Mouse (Mus musculus): Measurements from ENCODE around the gene Krtap16-1. TPM values are rescaled to one million over a fixed set of nuclear protein-coding genes. Genes with fewer than 3 reads are reported as not detected.

Krtap16-1 gene
- total and polyA plus RNA-seq, 3 experiments: not detected

GRCm38 (mm10) chr11:99948175-99948574 is 38.2 kb downstream of the Krtap16-1 start, which contains the start of gene Krtap9-5:
Krtap9-5 (plus strand) TSS chr11:99948475.
- in situ Hi-C loops (cut with MboI; ENCODE audit: low pct_ligation_motif_present, low pct_unique_long_range_greater_than_20kb, low sequenced_read_pairs): no loop called here
- DNase-seq (ENCODE audit: extremely low read depth): no peak

GRCm38 (mm10) chr11:99937751-99938264 is 48.6 kb downstream of the Krtap16-1 start:
- Histone ChIP-seq H3K4me3 (replicated peaks in 1 of 3; ENCODE audit: low read depth in 2 of 3, low read length in 2 of 3, poor library complexity in 1 of 3) (no peak overlapping the region), H3K27ac (ENCODE audit: insufficient read depth, low read depth) (no peak overlapping the region), H3K27me3 (replicated peaks) (peaks cover 54% of the 10 kb centered on the region), H3K9ac (ENCODE audit: insufficient read depth, low read depth) (no peak overlapping the region), H3K4me1 (ENCODE audit: control insufficient read depth in 1 of 2, insufficient read depth in 2 of 2) (no peaks in the 10 kb centered on the region), H3K9me3 (replicated peaks; ENCODE audit: low read length) (peaks cover 8% of the 10 kb centered on the region), H3K36me3 (replicated peaks in 1 of 2; ENCODE audit: control insufficient read depth in 1 of 2, insufficient read depth in 1 of 2, low read length in 1 of 2) (no peaks in the 10 kb centered on the region), H3K79me2 (replicated peaks; ENCODE audit: control insufficient read depth, extremely low read depth, insufficient read depth, poor library complexity, severe bottlenecking) (no peaks in the 10 kb centered on the region), H3K4me2 (ENCODE audit: insufficient read depth, low read depth, poor library complexity, severe bottlenecking) (no peak overlapping the region)
- in situ Hi-C loops (cut with MboI; ENCODE audit: low pct_ligation_motif_present, low pct_unique_long_range_greater_than_20kb, low sequenced_read_pairs): no loop called here
- no peak for DNase-seq (ENCODE audit: extremely low read depth)
- dilution Hi-C loops (cut with MboI; ENCODE audit: extremely low pct_ligation_motif_present, extremely low pct_unique_long_range_greater_than_20kb, low sequenced_read_pairs): no loop called here
- TF ChIP-seq MEF2A (IDR thresholded peaks at IDR 0.05; ENCODE audit: borderline replicate concordance, low read depth, low read length): no peak
- TF ChIP-seq SMC3 (IDR thresholded peaks at IDR 0.05; ENCODE audit: low read depth, low read length): no peak
- no peak for TF ChIP-seq IRF4 (IDR thresholded peaks at IDR 0.05; ENCODE audit: low read depth, low read length)
- TF ChIP-seq PAX5 (IDR thresholded peaks at IDR 0.05; ENCODE audit: low read length): no peak
- no peak for TF ChIP-seq MXI1 (IDR thresholded peaks at IDR 0.05; ENCODE audit: low read depth, low read length)

More at GRCm38 (mm10) chr11:99948175-99948574, 38.2 kb downstream of the Krtap16-1 start, which contains the start of gene Krtap9-5:
- Histone ChIP-seq H3K4me3 (replicated peaks in 1 of 3; ENCODE audit: low read depth in 2 of 3, low read length in 2 of 3, poor library complexity in 1 of 3) (no peak within 1 kb of the TSS), H3K4me1 (ENCODE audit: control insufficient read depth in 1 of 2, insufficient read depth in 2 of 2) (no peaks in the 10 kb centered on the region), H3K79me2 (replicated peaks; ENCODE audit: control insufficient read depth, extremely low read depth, insufficient read depth, poor library complexity, severe bottlenecking) (no peaks in the 10 kb centered on the region), H3K9ac (ENCODE audit: insufficient read depth, low read depth) (no peak within 1 kb of the TSS), H3K36me3 (replicated peaks in 1 of 2; ENCODE audit: control insufficient read depth in 1 of 2, insufficient read depth in 1 of 2, low read length in 1 of 2) (no peaks in the 10 kb centered on the region), H3K9me3 (replicated peaks; ENCODE audit: low read length) (peaks cover 6% of the 10 kb centered on the region), H3K4me2 (ENCODE audit: insufficient read depth, low read depth, poor library complexity, severe bottlenecking) (no peak within 1 kb of the TSS), H3K27me3 (replicated peaks) (peaks cover 51% of the 10 kb centered on the region), H3K27ac (ENCODE audit: insufficient read depth, low read depth) (no peak within 1 kb of the TSS)
- TF ChIP-seq EP300 (IDR thresholded peaks at IDR 0.05; ENCODE audit: low read length): no peak
- TF ChIP-seq SIN3A (IDR thresholded peaks at IDR 0.05; ENCODE audit: low read length): no peak
- TF ChIP-seq KAT2A (IDR thresholded peaks at IDR 0.05; ENCODE audit: insufficient replicate concordance, low read length): no peak
- no peak for TF ChIP-seq RCOR1 (conservative IDR thresholded peaks at IDR 0.05; ENCODE audit: low read depth, low read length)
- TF ChIP-seq PAX5 (IDR thresholded peaks at IDR 0.05; ENCODE audit: low read length): no peak
- TF ChIP-seq POLR2A (IDR thresholded peaks at IDR 0.05; ENCODE audit: low read depth, low read length): no peak
- no peak for TF ChIP-seq UBTF (IDR thresholded peaks at IDR 0.05; ENCODE audit: low read depth, low read length)
- no peak for TF ChIP-seq JUN (IDR thresholded peaks at IDR 0.05; ENCODE audit: insufficient read depth, low read depth, low read length)
- TF ChIP-seq MYC (IDR thresholded peaks at IDR 0.05; ENCODE audit: low read depth, low read length): no peak
- TF ChIP-seq USF1 (IDR thresholded peaks at IDR 0.05; ENCODE audit: low read depth, low read length): no peak
- TF ChIP-seq ELF1 (IDR thresholded peaks at IDR 0.05; ENCODE audit: low read depth, low read length): no peak
- no peak for TF ChIP-seq TCF12 (IDR thresholded peaks at IDR 0.05; ENCODE audit: low read depth, low read length)
- TF ChIP-seq POLR2AphosphoS2 (IDR thresholded peaks at IDR 0.05; ENCODE audit: low read depth, low read length): no peak
- no peak for TF ChIP-seq NRF1 (IDR thresholded peaks at IDR 0.05; ENCODE audit: low read depth, low read length)
- dilution Hi-C loops (cut with MboI; ENCODE audit: extremely low pct_ligation_motif_present, extremely low pct_unique_long_range_greater_than_20kb, low sequenced_read_pairs): no loop called here

Data from CH12.LX (cell line).